Mouse (Mus musculus) brain, embryonic 14.5 days (tissue): Measurements from ENCODE around the gene Gm13290. TPM values are rescaled to one million over a fixed set of nuclear protein-coding genes. Genes with fewer than 3 reads are reported as not detected.

Experiments
- DNase-seq: peaks from one replicate; pipeline ENCODE4 v3.0.0-alpha.2; 2011; ENCODE audit warnings: low read depth
- CTCF ChIP-seq: fragments of 200-500 bp; IDR thresholded peaks from 2 replicates; pipeline ENCODE4 v1.5.1; 2012; ENCODE audit warnings: inconsistent platforms, mild to moderate bottlenecking, moderate library complexity, borderline replicate concordance; ENCODE audit not compliant: insufficient read depth, insufficient read length; ENCODE audit errors: extremely low read depth
- POLR2A ChIP-seq: fragments of 200-500 bp; IDR thresholded peaks from 2 replicates; pipeline ENCODE4 v1.6.1; 2012; ENCODE audit warnings: mild to moderate bottlenecking, inconsistent platforms, borderline replicate concordance; ENCODE audit not compliant: poor library complexity, insufficient read depth, insufficient read length, severe bottlenecking; ENCODE audit errors: extremely low read depth
- polyA plus RNA-seq: library from polyadenylated mRNA; depleted of rRNA; stranded (reverse); fragments of >200 nt; gene quantifications from 2 replicates; pipeline ENCODE4 v1.2.3, GENCODE M21; 2012; rRNA removed

The Gm13290 gene
- polyA plus RNA-seq, 1 experiment, result not detected

- DNase-seq, result no peak
- TF ChIP-seq CTCF, result no peak
- no peak for TF ChIP-seq POLR2A
These were observed 46.0 kb downstream of the Gm13290 start, which contains the start of gene Ifna11 for GRCm38 (mm10) chr4:88819659-88820058. Gene Ifna11, plus strand, starts transcription at chr4:88819959.

GRCm38 (mm10) chr4:88822995-88823394 lies 49.4 kb downstream of the Gm13290 start:
- peak; percentile 21 for DNase-seq
- TF ChIP-seq CTCF (peak; percentile 47; the same call in 1 of the 2 replicates), POLR2A (no peak)

Other genes starting within 250 kb of the Gm13290 start
- not detected in 2 replicates for gene Ifna15, start 215.6 kb upstream of the Gm13290 start, polyA plus RNA-seq
- gene Ifna14, start 202.0 kb upstream of the Gm13290 start, polyA plus RNA-seq, result not detected in 2 replicates
- not detected in 2 replicates for gene Ifna9, start 181.4 kb upstream of the Gm13290 start, polyA plus RNA-seq
- gene Ifna12, start 170.5 kb upstream of the Gm13290 start, polyA plus RNA-seq, result not detected in 2 replicates
- gene C87499, start 139.4 kb upstream of the Gm13290 start, polyA plus RNA-seq, result not detected in 2 replicates
- not detected in 2 replicates for gene Ifna13, start 129.4 kb upstream of the Gm13290 start, polyA plus RNA-seq
- gene Ifna16, start 96.9 kb upstream of the Gm13290 start, polyA plus RNA-seq, result not detected in 2 replicates
- gene Ifna2, start 89.9 kb upstream of the Gm13290 start, polyA plus RNA-seq, result not detected in 2 replicates
- gene Ifnab, start 82.5 kb upstream of the Gm13290 start, polyA plus RNA-seq, result not detected in 2 replicates
- 1.2 and 2.4 TPM in 2 replicates for gene Gm26566, start 52.0 kb upstream of the Gm13290 start, polyA plus RNA-seq
- gene Klhl9, start 51.4 kb upstream of the Gm13290 start, polyA plus RNA-seq, result 45.5 and 69.0 TPM in 2 replicates
- gene Gm13271, start 19.0 kb upstream of the Gm13290 start, polyA plus RNA-seq, result not detected in 2 replicates
- gene Gm13283, start 13.7 kb upstream of the Gm13290 start, polyA plus RNA-seq, result not detected in 2 replicates
- gene Gm13289, start 3.1 kb downstream of the Gm13290 start, polyA plus RNA-seq, result not detected in 2 replicates
- 0.11 TPM in 1 of 2 replicates, not detected in the other for gene Gm13272, start 6.0 kb downstream of the Gm13290 start, polyA plus RNA-seq
- not detected in 2 replicates for gene Ifnz, start 8.3 kb downstream of the Gm13290 start, polyA plus RNA-seq
- not detected in 2 replicates for gene Gm13276, start 11.9 kb downstream of the Gm13290 start, polyA plus RNA-seq
- gene Gm13277, start 14.8 kb downstream of the Gm13290 start, polyA plus RNA-seq, result not detected in 2 replicates
- not detected in 2 replicates for gene Gm13278, start 17.7 kb downstream of the Gm13290 start, polyA plus RNA-seq
- not detected in 2 replicates for gene Gm13275, start 20.7 kb downstream of the Gm13290 start, polyA plus RNA-seq
- not detected in 2 replicates for gene Gm13279, start 23.6 kb downstream of the Gm13290 start, polyA plus RNA-seq
- not detected in 2 replicates for gene Gm13285, start 25.8 kb downstream of the Gm13290 start, polyA plus RNA-seq
- not detected in 2 replicates for gene Gm13287, start 29.4 kb downstream of the Gm13290 start, polyA plus RNA-seq
- not detected in 2 replicates for gene Gm13288, start 31.7 kb downstream of the Gm13290 start, polyA plus RNA-seq
- 0.15 TPM in 1 of 2 replicates, not detected in the other for gene Ifna7, start 42.4 kb downstream of the Gm13290 start, polyA plus RNA-seq
- not detected in 2 replicates for gene Ifna11, start 46.1 kb downstream of the Gm13290 start, polyA plus RNA-seq
- not detected in 2 replicates for gene Ifna6, start 53.6 kb downstream of the Gm13290 start, polyA plus RNA-seq
- not detected in 2 replicates for gene Ifna5, start 61.7 kb downstream of the Gm13290 start, polyA plus RNA-seq
- not detected in 2 replicates for gene Ifna4, start 68.0 kb downstream of the Gm13290 start, polyA plus RNA-seq
- not detected in 2 replicates for gene Ifna1, start 76.3 kb downstream of the Gm13290 start, polyA plus RNA-seq
- gene Ifne, start 106.4 kb downstream of the Gm13290 start, polyA plus RNA-seq, result not detected in 2 replicates